ENCODE assay signal across 11 mouse cellular contexts in the genomic region with DNA sequence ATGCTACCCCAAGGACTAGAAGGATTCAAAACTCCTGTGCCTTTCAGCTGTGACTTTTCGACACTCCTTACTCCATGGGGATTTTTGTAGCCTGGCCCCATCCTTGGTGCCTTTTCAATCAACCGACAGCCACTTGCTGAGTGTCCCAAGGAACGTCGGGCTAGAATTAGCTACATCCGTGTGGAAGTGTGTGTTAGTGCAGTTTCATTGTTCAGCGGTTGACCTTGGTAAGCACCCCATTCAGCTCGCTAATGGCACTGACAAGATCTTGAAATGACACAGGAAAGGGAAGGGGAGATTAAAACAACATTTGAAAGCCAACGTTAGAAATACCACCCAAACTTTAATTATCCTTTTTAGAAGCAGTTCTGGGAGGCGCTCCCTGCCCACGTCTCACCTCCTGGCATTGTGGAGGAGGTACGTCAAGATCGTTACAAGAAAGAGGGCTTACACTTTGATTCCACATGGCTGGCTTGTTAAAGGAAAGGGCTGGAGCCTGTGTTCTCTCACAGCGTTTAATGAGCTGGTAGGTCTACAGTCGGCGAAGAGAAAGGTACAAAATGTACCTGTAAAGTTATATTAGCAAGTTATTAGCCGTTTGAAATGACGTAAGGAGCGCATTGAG.
A peak's percentile ranks its signal among the peaks of the same experiment; 100 is the strongest.
DNase-seq lines count a peak whose midpoint lies in the region; ATAC-seq lines count a peak whose summit lies in the region.
"Had no signal": no experiment of that assay in that cellular context is flagged by ENCODE, and none has a peak within 500 bp of the region (broad histone marks: within the 10 kb centered on the region; RNA-seq: fewer than 3 reads in every experiment).

No protein-coding gene starts in this region.

- no peaks in the 10 kb centered on the region for H3K9me3 ChIP-seq in heart, embryonic 15.5 days (replicated peaks)
- no peaks in the 10 kb centered on the region for H3K9me3 ChIP-seq in heart, embryonic 11.5 days (replicated peaks; ENCODE audit: control insufficient read depth, low read length)
- H3K9me3 ChIP-seq in forebrain, embryonic 12.5 days, result no peaks in the 10 kb centered on the region

- peak; percentile 9 for DNase-seq in lung, postnatal 10 days
- no peak for DNase-seq in lung, adult 18-20 months
- peak; percentile 29 for DNase-seq in mesoderm, embryonic 11.5 days (ENCODE audit: low read depth, low spot score)
- DNase-seq in cerebellum, postnatal 10 days, result no peak
- DNase-seq: cerebellum, postnatal 25 days; gastrocnemius, postnatal 36 days had no signal

- 49% methylated on average over 18 of the region's 18 CpGs for WGBS in heart, embryonic 15.5 days
- WGBS in heart, embryonic 11.5 days (ENCODE audit: insufficient replicate concordance), result 53% methylated on average over 18 of the region's 18 CpGs
- WGBS in forebrain, embryonic 12.5 days, result 28% methylated on average over 18 of the region's 18 CpGs

- no peak for ATAC-seq in heart, embryonic 15.5 days (replicated peaks; ENCODE audit: insufficient number of reproducible peaks, insufficient read depth, low FRiP score, low read depth)
- ATAC-seq in heart, embryonic 11.5 days (replicated peaks; ENCODE audit: insufficient number of reproducible peaks, low FRiP score, low TSS enrichment), result no peak
- peak; percentile 77; the same call in 1 of the 2 replicates for ATAC-seq in forebrain, embryonic 12.5 days (ENCODE audit: low FRiP score)
- ATAC-seq in megakaryocyte, adult 5-6 weeks (ENCODE audit: poor library complexity, severe bottlenecking), result no peak
- ATAC-seq: intestine, embryonic 16.5 days had no signal

- H3K9ac ChIP-seq in heart, embryonic 15.5 days, result no peak overlapping the region
- H3K9ac ChIP-seq in heart, embryonic 11.5 days (ENCODE audit: low read depth, low read length), result no peak overlapping the region
- H3K9ac ChIP-seq in forebrain, embryonic 12.5 days, result no peak overlapping the region

- no peaks in the 10 kb centered on the region for H3K36me3 ChIP-seq in heart, embryonic 15.5 days
- no peaks in the 10 kb centered on the region for H3K36me3 ChIP-seq in heart, embryonic 11.5 days (ENCODE audit: control insufficient read depth, insufficient read depth, low read length)
- no peaks in the 10 kb centered on the region for H3K36me3 ChIP-seq in forebrain, embryonic 12.5 days (replicated peaks)

- H3K27ac ChIP-seq in heart, embryonic 15.5 days, result no peak overlapping the region
- H3K27ac ChIP-seq in heart, embryonic 11.5 days (ENCODE audit: low read depth, low read length), result no peak overlapping the region
- no peak overlapping the region for H3K27ac ChIP-seq in forebrain, embryonic 12.5 days

- no peak overlapping the region for H3K4me3 ChIP-seq in heart, embryonic 15.5 days
- H3K4me3 ChIP-seq in heart, embryonic 11.5 days (ENCODE audit: low read depth, low read length), result no peak overlapping the region
- H3K4me3 ChIP-seq in forebrain, embryonic 12.5 days (replicated peaks), result no peak overlapping the region

- H3K4me2 ChIP-seq in heart, embryonic 15.5 days, result 0 out of 2 replicates have a peak overlapping the region, but pooled peaks have one; percentile 18
- H3K4me2 ChIP-seq in heart, embryonic 11.5 days, result no peak overlapping the region
- H3K4me2 ChIP-seq in forebrain, embryonic 12.5 days, result peak overlapping the region; percentile 34

- H3K27me3 ChIP-seq in heart, embryonic 15.5 days, result no peaks in the 10 kb centered on the region
- H3K27me3 ChIP-seq in heart, embryonic 11.5 days (ENCODE audit: control insufficient read depth, insufficient read depth, low read length), result no peaks in the 10 kb centered on the region
- H3K27me3 ChIP-seq in forebrain, embryonic 12.5 days, result 0 out of 2 replicates have a peak, but pooled peaks cover 4% of the 10 kb centered on the region

- peaks cover 5% of the 10 kb centered on the region; the same call in 1 of the 2 replicates for H3K4me1 ChIP-seq in heart, embryonic 15.5 days (replicated peaks)
- no peaks in the 10 kb centered on the region; the same call in 1 of the 2 replicates for H3K4me1 ChIP-seq in heart, embryonic 11.5 days (ENCODE audit: control insufficient read depth, insufficient read depth, low read length)
- H3K4me1 ChIP-seq in forebrain, embryonic 12.5 days, result peaks cover 4% of the 10 kb centered on the region; the same call in 1 of the 2 replicates

Comparison
In these comparisons a context has a peak if more than half of its experiments do, and no peak if none do; other contexts are left out.
1. DNase-seq: peak in lung, postnatal 10 days (single experiment) and mesoderm, embryonic 11.5 days (single experiment); none in lung, adult 18-20 months (0 of 2) and cerebellum, postnatal 10 days (0 of 2).